Mouse (Mus musculus) thymus, postnatal 10 days (tissue): ENCODE measurements around the gene Kcnip1.

Experiments used
- DNase-seq, 2 experiments: peaks; one replicate each; pipeline ENCODE4 v3.0.0; 2021; ENCODE audit warnings: low spot score in 2 of 2

Gene Kcnip1

DNA sequence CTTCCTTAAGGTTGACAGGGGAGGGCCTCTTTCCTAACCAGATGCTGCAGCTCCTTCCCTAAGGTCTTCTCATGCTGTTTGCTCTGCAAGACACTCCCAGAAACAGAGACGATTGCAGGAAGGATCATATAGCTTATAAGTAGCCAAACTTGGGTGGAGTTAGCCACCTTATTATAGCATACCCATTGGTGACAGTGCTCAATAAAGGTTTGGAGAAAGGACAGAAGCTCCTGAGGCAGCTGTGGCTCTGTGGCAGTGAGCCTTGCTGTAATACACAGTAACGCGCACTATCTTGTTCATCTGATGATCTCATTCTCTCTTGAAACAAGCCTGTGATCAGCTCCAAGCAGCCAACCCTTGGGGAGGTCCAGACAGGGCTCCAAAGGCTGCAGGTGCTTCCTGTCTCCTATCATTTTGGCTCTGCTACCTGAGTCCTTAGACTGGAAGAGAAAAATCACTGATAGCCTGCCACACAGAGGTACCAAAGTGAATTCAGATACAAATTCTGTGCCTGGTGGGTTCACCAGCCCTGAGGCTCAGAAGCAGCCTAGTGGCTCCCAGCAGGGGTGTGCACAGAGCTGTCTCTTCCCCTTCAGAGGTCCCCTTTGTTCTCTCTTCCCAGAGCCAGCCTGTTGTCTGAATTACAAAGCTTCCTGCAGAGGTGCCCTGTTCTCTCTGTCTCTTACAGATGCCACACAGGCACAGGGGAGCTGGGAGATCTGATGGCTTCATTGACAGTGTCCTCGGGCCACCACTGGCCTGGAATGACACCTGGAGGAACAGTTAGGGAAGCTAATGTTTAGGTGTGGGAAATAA, 84.4 kb downstream of the Kcnip1 start:
- DNase-seq: no peak

DNA sequence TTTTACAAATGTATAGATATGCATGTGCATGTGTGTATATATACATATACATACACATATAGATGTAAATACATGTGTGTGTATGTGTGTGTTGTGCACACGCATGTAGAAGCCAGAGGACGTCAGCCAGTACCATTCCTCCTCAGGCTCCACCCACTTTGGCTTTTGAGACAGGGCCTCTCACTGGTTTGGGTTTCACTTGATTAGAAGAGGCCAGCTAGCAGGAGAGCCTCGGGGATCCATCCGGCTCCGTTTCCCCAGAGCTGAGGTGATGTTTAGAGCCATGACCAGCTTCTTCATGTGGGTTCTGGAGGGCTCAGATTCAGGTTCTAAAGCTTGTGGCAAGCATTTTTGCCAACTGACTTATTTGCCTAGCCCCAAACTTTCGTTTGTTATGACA, 89.5 kb downstream of the Kcnip1 start:
- no peak for DNase-seq

DNA sequence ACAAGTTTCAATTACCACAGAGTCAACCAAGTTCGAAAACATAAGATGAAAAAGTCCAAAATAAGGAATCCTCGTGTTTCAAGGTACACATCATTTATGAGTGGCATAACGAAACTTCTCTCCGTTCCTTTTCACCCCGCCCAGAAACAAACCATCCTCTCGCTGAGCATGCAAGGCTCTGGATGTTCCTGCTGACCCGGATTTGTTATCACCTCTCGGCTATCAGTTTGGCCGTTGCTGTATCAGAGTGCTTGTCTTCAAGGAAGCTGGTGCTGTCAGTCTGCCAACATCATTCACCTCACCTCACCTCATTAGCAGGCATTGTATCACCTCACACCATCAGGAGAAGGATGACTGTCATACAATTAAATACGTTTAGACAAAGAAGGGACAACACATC, 90.6 kb downstream of the Kcnip1 start:
- DNase-seq: no peak

DNA sequence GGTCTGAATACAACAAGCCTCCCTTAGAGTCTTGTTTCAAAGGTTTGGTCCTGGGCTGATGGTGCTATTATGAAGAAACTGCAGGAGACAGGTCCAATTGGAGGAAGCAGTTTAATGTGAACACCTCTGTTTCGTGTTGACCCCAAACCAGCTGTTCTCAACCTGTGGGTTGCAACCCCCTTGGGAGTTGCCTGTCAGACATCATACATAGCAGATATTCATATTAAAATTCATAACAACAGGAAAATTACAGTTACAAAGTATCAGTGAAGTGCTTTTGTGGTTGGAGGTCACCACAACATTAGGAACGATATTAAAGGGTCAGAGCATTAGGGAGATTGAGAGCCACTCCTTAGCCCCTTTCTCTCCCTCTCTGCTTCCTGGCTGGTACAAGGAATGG, 91.2 kb downstream of the Kcnip1 start:
- no peak for DNase-seq

DNA sequence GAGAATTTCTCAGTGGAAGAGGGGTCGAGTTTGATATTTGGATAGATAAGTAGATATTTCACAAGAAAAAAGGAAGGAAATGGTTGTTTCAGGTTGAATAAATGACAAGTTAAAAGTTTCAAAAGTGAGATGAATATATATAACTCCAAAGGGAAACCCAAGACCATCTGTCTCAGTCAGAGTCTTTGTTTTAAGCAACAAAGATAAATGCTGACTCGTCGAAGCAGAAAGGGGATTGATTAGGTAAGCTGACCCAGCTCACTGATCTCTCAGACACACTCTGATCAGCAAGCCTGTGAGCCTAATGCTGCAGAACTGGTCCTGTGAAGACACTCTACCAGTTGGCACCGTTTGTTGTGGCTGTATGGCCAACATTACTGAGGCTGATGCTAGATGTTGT, 101.9 kb downstream of the Kcnip1 start:
- DNase-seq: no peak

DNA sequence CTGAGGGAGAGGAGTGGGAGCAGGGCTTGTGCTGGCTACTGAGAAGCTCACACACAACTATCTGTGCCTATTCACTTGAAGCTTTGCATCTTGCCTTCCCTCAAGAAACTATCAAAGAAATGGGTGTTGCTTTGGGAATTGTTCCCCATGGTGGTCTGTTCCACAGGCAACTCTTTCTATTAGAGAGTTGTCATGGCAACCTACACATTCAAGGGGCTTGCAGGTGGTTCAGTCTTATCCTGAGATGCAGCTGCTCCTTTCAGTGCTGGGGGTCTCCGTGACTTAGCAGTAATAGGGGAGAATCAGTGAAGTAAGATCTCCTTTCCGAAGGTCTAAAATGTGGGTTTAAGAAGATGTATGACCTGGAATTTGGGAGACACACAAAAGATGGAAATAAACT, 102.6 kb downstream of the Kcnip1 start:
- DNase-seq: no peak

DNA sequence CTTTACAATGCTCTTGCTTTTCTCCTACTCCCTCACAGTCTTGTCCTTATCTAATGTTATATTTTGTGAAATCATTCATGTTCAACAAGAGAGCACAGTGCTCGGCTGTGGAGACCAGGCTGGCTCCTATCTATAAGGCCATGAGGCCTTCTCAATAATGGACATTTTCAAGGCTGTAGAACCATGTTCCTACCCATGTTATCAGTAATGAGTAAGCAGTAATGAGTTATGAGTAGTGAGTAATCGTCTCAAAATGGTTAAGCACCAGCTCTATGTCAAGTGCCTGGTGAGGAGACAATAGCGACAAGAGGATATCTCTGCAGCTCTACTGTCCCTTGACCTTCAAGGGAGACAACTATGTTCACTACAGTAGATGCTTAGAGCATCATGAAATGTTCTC, 105.3 kb downstream of the Kcnip1 start:
- DNase-seq: no peak

DNA sequence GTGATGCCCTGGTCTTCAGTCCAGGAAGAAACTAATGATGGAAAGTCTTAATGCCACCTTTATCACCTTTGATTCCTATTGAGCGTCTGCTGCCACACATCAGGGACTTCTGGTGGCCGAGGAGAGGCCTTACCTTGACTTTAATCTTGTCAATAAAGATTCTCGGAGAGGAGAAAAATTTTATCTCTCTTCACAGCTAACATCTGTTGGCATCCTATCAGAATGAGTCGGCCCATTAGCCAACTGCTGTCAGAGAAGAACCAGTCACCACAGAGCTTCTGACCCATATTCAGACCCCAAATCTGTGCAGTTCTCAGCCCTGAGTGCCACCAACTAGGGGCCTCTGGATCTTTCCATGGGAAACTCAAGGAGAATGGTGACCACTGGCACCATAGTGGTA, 107.0 kb downstream of the Kcnip1 start:
- no peak for DNase-seq

DNA sequence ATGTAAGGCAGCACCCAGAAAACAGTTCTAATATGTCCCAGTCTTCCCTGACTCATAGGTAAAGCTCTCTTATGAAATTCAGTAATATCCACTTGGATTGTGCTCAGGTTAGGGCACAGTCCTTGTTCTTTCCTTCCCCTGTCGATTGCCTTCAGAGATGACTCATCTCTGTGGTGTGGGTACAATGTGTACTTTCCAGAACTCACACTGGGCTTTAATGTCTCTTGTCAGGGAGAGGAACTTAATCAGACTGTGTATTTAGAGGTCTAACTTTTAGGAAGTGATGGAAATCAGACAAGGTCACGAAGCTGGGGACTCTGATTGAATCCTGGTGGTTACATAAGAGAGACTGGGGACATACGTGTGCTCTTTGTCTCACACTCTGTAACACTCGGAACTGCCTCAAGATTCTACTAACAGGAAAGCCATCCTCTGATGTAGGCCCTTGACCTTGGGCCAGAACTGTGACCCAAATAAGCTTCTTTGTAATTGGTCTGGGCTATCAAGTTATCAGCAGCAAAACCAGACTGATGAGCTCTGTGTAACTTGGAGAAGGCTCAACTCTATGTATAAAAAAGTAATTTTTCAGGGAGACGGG, 110.1 kb downstream of the Kcnip1 start:
- no peak for DNase-seq

DNA sequence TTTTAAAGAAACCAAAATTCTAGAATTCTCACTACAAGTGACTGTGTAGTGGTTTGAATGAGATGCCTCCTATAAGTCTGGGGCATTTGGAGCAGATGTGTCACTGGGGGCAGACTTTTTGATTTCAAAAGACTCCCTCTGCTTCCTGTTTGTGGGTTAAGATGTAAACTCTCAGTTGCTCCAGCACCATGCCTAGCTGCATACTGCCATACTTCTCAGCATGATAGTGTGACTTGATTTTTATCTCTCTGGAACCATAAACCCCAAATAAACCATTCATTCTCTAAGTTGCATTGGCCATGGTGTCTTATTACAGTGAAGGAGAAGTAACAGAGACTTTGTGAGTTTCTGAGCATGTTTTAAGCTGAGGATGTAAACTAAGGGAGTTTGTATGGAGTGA, 118.0 kb downstream of the Kcnip1 start:
- DNase-seq: no peak

DNA sequence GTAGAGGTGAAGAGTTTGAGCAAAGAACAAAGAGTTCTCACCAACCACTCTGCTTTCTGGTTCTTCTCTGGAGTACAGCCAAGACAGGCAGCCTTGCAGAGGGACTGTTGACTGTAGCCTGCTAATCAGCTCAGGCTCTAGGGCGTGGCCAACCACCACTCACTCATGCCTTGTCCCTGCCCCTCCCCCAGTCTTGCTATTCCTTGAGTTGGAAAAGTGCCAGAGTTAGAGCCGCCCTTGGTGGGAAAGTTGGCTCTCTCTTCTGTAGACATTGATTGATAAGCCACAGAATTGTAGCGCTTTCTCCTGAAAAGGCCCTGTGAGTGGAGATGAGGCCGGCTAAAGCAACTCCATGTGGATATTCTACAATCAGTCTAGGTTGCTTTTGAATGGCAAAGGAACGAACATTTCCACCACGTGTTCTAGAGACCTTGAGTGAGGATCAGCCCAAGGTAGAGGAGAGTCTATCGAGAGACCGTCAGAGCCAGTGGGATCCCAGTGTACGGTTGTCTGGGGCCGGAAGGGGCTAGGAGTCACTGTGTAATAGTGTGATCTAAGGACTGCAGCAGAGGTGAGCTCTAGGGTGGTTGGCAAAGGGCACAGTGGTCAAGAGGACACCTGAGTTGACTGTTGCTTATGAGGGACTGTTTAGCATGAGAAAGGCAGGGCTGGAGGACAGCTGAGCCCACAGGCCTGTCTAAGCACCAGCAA, 119.7 kb downstream of the Kcnip1 start:
- DNase-seq: no peak

DNA sequence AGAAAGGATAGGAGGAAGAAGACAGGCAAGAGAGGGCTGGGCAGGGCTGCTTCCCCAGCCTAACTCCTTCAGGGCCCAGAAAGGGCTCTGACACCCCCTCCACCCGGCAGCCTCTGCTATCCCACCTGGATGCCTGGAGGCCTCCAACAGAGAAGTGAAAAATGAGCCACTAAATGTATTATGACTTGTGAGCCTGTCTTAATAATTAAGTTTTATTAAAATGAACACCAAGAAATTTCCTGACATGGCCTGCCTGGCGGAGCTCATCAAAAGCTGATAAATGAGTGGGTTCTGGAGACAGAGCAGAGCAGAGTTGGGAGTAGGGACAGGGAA, 120.3 kb downstream of the Kcnip1 start:
- DNase-seq: no peak

DNA sequence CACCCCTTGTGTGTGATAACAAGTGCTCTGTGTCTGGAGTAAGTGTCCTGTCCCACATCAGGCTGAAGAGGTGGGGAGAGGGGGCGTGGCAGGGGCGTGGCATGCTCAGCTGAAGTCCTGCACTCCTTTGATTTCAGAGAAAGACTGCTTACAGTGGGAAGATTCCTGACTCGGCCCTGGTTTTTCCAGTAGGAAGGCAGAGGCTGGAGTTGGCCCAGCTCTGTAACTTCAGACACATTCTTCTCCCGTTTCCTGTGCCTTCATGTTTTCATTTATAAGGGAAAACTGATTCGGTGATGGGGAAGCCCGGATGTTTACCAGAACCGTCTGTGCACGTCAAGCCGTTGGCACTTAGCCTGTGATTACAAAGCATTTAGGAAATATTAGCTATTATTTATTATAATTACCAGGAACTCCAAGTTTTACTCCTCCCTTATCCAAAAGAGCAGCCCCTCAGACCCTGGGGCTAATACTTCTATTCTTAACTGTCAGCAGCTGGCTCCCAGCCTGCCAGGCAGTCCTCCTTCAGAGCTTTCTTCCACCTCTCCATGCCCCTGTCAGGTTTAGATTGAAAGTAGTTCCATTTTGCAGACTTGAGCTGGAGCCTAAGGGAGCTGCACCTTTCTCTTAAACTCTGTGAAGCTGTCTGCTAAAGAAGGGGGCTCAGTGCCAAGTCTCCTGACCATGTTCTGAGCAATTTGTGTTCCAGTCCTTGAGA, 120.8 kb downstream of the Kcnip1 start:
- no peak for DNase-seq

DNA sequence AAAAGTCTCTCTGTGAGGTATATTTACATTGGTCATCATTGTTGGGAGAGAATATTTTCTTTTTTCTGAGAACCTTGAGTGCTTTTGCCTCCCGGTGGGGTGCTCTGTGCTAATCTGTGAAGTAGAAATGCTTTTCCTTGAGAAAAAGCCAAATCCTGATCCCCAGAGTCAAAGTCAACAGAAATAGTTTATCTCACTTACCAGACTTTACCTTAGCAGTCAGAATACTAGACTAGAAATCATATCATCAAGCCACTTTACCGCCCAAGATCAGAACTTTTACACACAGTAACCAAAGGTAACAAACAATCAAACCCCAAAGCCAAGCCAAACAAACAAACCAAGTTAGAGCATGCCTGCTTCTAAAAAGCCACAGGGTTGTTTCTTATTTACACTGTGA, 122.7 kb downstream of the Kcnip1 start:
- DNase-seq: no peak

DNA sequence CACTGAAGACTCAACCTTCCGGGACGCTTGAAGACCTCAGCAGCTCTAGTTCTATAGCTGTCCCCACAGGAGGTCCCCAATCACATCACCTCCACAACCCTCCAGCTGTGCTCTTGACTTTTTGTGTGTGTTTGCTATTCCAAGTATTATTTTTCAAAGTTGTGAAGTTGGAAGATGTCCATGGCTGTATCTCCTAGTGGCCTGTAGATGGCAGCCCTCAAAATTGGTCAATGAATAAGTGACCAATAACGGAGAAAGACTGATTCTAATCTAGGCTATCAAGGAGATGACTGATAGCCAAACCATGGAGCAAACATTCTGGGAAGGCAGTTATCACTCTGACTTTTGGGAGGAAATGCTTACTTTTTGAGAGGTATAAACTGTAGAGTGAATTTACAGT, 123.4 kb downstream of the Kcnip1 start:
- no peak for DNase-seq

DNA sequence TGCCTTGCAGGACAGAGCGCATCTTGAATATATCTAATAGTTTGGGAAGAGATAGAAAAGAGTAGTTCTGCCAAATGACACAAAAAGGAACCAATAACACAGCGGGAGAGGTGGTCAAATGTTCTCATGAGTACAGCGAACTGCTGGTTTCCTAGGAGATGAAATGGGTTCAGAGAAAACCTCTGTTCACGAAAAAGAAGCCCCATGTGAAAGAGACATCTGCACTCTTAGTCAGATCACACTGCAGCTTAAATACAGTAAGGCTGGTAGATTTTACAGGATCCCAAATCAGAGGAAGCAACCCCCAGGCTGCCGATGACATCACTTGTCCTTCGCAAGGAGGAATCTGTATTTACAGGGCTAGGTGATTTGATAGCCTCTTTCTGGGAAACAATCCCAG, 126.2 kb downstream of the Kcnip1 start:
- DNase-seq: no peak

DNA sequence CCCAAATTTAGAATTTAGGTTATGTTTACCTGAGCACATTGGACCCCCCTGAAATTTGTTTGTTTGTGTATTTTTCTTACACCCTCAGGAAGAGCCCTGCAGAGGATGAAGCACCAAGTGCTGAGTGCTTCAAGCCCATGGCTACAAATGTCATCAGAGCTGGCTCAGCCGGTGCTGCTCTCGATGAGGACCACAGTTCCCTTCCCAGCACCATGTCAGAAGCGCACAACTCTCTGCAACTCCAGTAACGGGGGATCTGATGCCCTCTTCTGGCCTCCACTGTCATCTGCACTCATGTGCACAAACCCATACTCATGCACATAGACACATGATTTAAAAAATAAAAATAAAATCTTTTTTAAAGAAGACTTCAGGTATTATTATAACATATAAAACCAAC, 128.7 kb downstream of the Kcnip1 start:
- DNase-seq: no peak

DNA sequence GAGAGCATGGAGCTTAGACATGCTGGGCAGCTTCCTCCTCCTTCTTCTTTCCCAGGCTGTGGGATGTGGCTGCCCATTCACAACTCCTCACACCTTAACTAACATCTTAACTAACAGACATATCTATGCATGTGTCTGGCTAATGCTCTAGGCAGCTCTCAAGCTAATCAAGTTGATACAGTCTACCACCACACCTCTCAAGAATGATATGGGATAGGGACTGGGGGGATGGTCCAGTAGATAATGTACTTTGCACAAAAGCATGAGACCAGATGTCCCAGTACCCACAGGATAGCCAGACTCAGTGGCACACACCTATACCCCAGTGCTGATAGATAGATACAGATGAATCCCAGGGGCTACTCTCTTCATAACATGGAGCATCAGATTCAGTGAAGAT, 131.1 kb downstream of the Kcnip1 start:
- DNase-seq: no peak

DNA sequence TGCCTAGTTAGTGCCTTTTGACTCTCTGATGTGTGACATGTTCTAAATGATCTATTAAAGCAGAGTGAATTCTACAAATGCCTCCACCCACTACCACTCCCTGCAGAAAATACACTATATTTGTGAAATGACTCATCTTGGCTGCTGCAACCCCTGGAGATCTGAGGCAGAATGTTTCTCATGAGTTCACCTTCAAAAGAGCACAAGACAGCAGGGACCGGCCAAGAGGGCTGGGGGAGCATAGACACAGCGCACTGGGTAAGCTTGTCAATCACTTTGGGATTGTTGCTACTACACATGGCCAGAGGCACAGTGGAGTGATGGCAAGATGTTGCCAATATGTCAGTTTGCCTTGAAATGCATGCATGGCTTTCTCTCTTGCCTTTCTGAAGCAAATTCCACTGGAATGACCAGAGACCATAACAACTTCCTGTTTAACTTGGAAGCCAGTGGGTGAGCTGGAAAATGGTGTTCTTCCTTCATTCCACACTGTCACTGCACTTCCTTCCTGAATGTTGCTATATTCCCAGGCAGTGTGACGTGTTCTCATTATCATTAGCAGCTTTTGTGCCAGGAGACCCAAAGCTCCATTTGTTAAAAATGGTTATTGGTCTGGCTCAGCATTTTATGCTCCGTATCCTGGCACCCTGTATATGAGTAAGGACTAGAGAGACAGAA, 131.9 kb downstream of the Kcnip1 start:
- DNase-seq: no peak

DNA sequence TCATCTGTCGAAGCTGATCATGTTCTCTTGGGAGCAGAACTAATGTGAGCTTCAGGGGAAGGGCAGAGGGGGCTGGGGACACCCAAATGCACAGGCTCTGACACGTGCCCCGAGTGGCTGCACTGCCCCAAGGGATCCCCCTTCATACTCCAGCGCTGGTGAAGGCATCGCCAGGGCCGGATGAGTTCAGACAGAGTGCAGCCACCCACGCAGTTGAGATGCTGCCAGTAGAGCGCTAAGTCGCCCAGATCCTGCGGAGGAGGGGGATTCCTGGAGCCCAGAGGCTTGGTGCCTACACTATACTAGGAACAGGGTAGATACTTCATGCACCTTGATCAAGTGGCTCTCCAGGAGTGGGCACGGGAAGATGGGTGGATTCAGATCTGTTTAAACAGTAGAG, 143.3 kb downstream of the Kcnip1 start:
- DNase-seq: no peak

DNA sequence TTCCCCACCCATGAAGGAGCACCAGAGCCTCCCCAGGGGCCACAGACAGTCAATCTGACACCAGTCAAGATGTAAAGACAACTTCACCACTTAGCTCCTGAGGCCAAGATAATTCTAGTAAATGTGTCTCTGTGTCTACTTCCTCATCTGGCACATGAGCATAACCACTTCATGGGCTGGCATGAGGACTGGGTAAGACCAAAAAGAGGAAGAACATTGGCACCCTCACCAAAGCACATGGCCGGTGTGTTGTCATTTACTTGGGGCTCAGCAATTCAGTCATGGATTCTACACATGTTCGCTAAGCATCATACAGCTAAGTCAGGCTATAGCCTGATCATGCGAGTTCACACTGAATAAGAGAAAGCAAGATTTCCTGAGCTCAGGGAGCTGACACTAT, 144.3 kb downstream of the Kcnip1 start:
- no peak for DNase-seq

DNA sequence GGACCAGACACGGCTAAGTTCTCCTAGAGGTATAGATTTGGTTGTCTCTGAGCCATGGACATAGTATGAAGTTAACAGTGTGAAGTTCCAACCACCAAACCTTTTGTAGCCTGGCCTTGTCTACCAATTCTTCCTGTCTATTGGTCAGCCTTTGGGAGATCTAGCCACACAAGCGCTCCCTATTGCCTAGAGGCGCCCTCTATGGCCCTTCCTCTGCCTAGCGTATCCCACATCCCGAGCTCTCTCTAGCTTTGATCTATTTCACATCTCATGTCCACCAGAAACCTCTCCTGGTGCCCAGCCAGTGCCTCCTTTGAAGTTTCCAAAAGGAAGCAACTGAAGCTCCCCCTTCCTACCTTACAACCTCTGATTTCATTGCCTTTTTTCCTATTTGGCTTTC, 147.0 kb downstream of the Kcnip1 start:
- no peak for DNase-seq
